Mouse (Mus musculus): ENCODE data around the gene Sema4c. TPM values are rescaled to one million over a fixed set of nuclear protein-coding genes. Genes with fewer than 3 reads are reported as not detected.

The Sema4c gene
- total RNA-seq, 2 experiments from 2014 or later = 16.0 to 16.9 TPM

- peak; percentile 47 to 62 for DNase-seq (ENCODE audit: low spot score in 2 of 2)
- intact Hi-C loops (cut with DNase I) = no loop called here
Measured at GRCm38 (mm10) chr1:36580384-36581207, 22.4 kb upstream of the Sema4c start.

GRCm38 (mm10) chr1:36579974-36580383 is 21.8 kb upstream of the Sema4c start:
- no peak for DNase-seq (ENCODE audit: low spot score in 2 of 2)
- intact Hi-C loops (cut with DNase I) = no loop called here

GRCm38 (mm10) chr1:36576991-36577675 is 19.0 kb upstream of the Sema4c start:
- DNase-seq (ENCODE audit: low spot score in 2 of 2) = no peak
- intact Hi-C loops (cut with DNase I) = no loop called here

GRCm38 (mm10) chr1:36575347-36575746 is 17.2 kb upstream of the Sema4c start:
- no peak for DNase-seq (ENCODE audit: low spot score in 2 of 2)
- intact Hi-C loops (cut with DNase I) = no loop called here

- intact Hi-C loops (cut with DNase I) = no loop called here
- no peak for DNase-seq (ENCODE audit: low spot score in 2 of 2)
Measured at GRCm38 (mm10) chr1:36574196-36574955, 16.2 kb upstream of the Sema4c start.

- intact Hi-C loops (cut with DNase I) = no loop called here
- no peak for DNase-seq (ENCODE audit: low spot score in 2 of 2)
Measured at GRCm38 (mm10) chr1:36573524-36573923, 15.4 kb upstream of the Sema4c start.

GRCm38 (mm10) chr1:36572709-36573108 is 14.6 kb upstream of the Sema4c start:
- DNase-seq (ENCODE audit: low spot score in 2 of 2) = no peak
- intact Hi-C loops (cut with DNase I) = no loop called here

- intact Hi-C loops (cut with DNase I) = no loop called here
- DNase-seq (ENCODE audit: low spot score in 2 of 2) = no peak
Measured at GRCm38 (mm10) chr1:36572140-36572700, 14.1 kb upstream of the Sema4c start.

GRCm38 (mm10) chr1:36571627-36572026 is 13.5 kb upstream of the Sema4c start:
- intact Hi-C loops (cut with DNase I) = no loop called here
- DNase-seq (ENCODE audit: low spot score in 2 of 2) = no peak

- intact Hi-C loops (cut with DNase I) = no loop called here
- DNase-seq (ENCODE audit: low spot score in 2 of 2) = no peak
Measured at GRCm38 (mm10) chr1:36570320-36570719, 12.2 kb upstream of the Sema4c start.

GRCm38 (mm10) chr1:36569694-36570276 is 11.6 kb upstream of the Sema4c start:
- DNase-seq (ENCODE audit: low spot score in 2 of 2) = no peak
- intact Hi-C loops (cut with DNase I) = no loop called here

GRCm38 (mm10) chr1:36568776-36569175 is 10.6 kb upstream of the Sema4c start:
- no peak for DNase-seq (ENCODE audit: low spot score in 2 of 2)
- intact Hi-C loops (cut with DNase I) = no loop called here

- DNase-seq (ENCODE audit: low spot score in 2 of 2) = no peak
- intact Hi-C loops (cut with DNase I) = no loop called here
Measured at GRCm38 (mm10) chr1:36567818-36568603, 9.9 kb upstream of the Sema4c start.

GRCm38 (mm10) chr1:36566425-36566824 is 8.3 kb upstream of the Sema4c start:
- intact Hi-C loops (cut with DNase I) = no loop called here
- DNase-seq (ENCODE audit: low spot score in 2 of 2) = no peak

GRCm38 (mm10) chr1:36564101-36564500 is 6.0 kb upstream of the Sema4c start:
- no peak for DNase-seq (ENCODE audit: low spot score in 2 of 2)
- intact Hi-C loops (cut with DNase I) = no loop called here

- intact Hi-C loops (cut with DNase I) = no loop called here
- DNase-seq (ENCODE audit: low spot score in 2 of 2) = no peak
Measured at GRCm38 (mm10) chr1:36563632-36564031, 5.5 kb upstream of the Sema4c start.

- no peak for DNase-seq (ENCODE audit: low spot score in 2 of 2)
- intact Hi-C loops (cut with DNase I) = no loop called here
Measured at GRCm38 (mm10) chr1:36563197-36563596, 5.0 kb upstream of the Sema4c start.

GRCm38 (mm10) chr1:36562388-36562787 is 4.2 kb upstream of the Sema4c start:
- intact Hi-C loops (cut with DNase I) = no loop called here

GRCm38 (mm10) chr1:36560903-36561302 is 2.8 kb upstream of the Sema4c start:
- intact Hi-C loops (cut with DNase I) = no loop called here
- DNase-seq (ENCODE audit: low spot score in 2 of 2) = no peak

More at GRCm38 (mm10) chr1:36562388-36562787, 4.2 kb upstream of the Sema4c start:
- no peak for DNase-seq (ENCODE audit: low spot score in 2 of 2)

Data from left cerebral cortex, postnatal 25 days (tissue).